Mouse (Mus musculus) gastrocnemius, postnatal 14 days (tissue): ENCODE measurements around the gene Atf1. TPM values are rescaled to one million over a fixed set of nuclear protein-coding genes. Genes with fewer than 3 reads are reported as not detected.
"Not testable (repeated sequence)": the region's sequence is repeated elsewhere in the genome, so short reads cannot be mapped to it uniquely, and the experiment has no call there.

ENCODE experiments used
- DNase-seq: peaks from one replicate; pipeline ENCODE4 v3.0.0; 2021; ENCODE audit warnings: mixed read lengths
- intact Hi-C: fragments of 180-260 bp; cut with DNase I; formaldehyde crosslinking; loops from one replicate; pipeline ENCODE4 v1.15.1; 2025; ENCODE audit warnings: low total_unique reads
- total RNA-seq, 2 experiments: library from RNA; stranded (reverse); gene quantifications; 2 replicates each; pipeline ENCODE4 v1.2.3; 2021

Gene Atf1
- total RNA-seq, 2 experiments from 2014 or later: 31.1 to 40.4 TPM

- intact Hi-C loops: no loop called here
Observed at GRCm38 (mm10) chr15:100251153-100251780, 23.6 kb downstream of the Atf1 start.

DNA sequence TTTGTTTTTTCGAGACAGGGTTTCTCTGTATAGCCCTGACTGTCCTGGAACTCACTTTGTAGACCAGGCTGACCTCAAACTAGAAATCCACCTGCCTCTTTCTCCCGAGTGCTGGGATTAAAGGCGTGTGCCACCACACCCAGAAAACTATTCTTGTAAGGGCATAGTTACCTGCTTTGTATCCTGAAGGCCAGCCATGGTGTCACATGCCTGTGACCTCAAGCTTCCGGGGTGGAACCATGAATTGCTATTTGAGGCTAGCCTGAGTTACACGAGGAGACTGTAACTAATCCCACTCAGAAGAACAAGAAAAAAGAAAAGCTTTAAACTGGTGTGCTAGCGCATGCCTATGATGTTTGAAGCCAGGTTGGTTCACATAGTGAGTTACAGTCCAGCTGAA, 28.8 kb downstream of the Atf1 start:
- no peak for DNase-seq
- intact Hi-C loops: no loop called here

More at GRCm38 (mm10) chr15:100251153-100251780, 23.6 kb downstream of the Atf1 start:
- no peak for DNase-seq

GRCm38 (mm10) chr15:100257305-100257704, 29.7 kb downstream of the Atf1 start:
- no peak for DNase-seq
- intact Hi-C loops: no loop called here

DNA sequence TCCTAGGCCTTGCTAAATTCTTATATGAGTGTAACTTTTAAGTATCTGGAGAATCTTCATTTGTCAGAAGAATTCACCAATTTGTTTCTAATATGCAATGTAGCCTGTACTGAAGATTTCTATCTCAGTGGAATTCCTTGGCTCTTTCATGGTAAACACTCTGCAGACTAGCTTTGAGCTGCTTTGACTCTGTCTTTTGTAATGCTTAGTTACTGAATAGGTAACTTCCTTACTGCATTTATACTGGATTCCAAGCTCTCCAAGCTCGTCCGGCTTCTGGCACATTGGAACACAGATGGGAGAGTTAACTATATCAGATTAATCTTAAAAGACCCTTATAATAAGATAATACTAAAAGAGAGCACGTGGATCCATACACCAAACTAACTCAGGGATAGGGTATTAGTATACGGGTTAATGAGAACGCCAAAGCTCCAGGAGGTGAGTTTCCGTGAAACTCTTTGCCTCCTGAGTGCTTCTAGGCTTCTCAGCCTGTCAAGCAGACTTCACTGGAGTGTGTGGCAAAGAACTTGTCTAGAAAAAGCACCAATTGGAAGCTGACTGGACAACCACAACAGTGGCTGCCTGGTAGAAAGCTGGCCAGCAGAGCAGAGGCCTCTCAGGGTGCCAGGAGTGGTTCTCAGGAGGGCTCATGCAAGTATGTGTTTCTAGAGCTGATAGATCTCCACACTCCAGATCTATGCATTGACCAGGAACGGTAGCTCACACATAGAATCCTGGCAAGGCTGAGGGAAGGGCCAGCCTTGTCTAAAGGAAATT, 31.2 kb downstream of the Atf1 start:
- DNase-seq: no peak
- intact Hi-C loops: no loop called here

DNA sequence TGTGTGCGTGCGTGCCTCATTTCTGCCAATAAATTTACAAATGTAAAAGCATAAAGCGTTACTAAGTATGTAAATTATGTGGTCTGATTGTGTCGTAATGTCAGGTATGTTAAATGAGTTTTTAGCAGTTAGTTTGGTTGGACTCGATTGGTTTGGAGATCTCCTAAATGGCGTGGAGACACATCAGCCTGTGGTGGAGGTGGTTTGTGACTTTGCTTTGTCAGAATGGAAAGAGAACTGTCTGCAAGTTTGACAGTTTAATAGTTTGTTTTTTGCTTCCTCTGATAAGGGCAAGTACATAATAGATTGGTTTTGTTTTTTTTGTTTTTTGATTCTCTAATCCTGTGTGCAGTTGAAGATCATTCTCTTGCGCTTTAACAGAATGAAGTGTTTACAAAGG, 32.7 kb downstream of the Atf1 start:
- intact Hi-C loops: loop anchor here (10.0 kb wide), 1 partner anchor 114 kb away; no protein-coding TSS in a partner anchor
- not testable (repeated sequence) for DNase-seq

DNA sequence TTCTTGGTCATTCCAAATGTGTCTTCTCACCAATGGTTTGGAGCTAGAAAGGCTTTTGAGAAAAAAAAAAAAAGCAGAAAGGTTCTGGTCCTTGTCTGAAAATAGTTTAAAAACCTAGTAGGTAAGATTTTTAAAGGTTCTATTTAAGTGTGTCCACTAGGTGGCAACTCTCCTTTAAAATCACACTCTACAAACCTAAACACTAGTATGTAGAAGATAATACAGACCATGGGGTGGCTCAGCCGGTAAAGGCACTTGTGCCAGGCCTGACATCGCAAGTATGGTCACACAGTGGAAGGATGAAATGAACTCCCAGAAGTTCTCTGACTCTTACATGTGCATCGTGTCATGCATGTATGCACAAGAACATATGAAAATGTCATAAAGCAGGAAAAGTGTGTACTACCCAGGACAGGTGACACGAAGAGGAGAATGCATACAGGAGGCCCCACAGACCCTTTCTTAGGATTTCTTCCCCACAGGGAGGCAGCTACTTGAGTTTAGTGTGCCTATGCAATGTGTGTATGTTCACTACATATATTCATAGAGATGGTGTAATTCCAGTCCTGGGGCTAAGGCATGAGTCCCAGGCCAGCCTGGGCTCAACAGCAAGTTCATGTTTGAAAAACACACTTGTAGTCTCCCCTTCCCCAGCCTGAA, 35.8 kb downstream of the Atf1 start:
- intact Hi-C loops: loop anchor here (10.0 kb wide), 1 partner anchor 111 kb away; no protein-coding TSS in a partner anchor
- no peak for DNase-seq

DNA sequence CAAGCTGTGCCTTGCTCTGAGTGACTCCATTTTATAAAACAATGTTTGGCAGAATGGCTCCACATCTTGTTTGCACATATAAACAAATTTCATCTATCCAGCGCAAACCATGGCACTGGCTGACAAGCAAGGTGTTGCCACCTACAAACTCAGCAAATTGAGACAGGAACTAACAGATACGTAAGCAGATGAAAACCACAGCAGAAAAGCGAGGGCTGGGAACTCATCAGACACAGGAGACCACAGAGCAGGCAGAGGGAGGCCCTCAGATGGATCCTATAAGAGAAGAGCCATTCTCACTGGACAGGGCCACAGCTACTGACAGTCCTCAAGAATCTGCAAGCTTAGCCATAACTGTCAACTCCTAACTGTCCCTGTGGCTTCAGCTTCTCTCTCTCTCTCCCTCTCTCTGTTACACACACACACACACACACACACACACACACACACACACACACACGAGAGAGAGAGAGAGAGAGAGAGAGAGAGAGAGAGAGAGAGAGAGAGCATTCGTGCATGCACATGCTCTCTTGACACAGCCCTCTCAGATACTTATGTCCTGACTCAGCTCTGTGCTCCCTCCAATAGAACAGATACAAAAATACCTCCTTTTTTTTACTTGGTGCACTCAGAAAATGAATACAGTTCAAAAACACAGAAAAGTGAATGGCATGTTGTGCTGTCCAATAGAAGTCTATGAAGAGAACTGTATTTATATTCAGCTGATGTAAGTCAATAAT, 38.1 kb downstream of the Atf1 start:
- intact Hi-C loops: loop anchor here (5.0 to 10.0 kb wide), 2 partner anchors 109 to 192 kb away; no protein-coding TSS in a partner anchor
- DNase-seq: no peak

GRCm38 (mm10) chr15:100268916-100269315, 41.3 kb downstream of the Atf1 start:
- intact Hi-C loops: loop anchor here (5.0 to 10.0 kb wide), 2 partner anchors 106 to 188 kb away; no protein-coding TSS in a partner anchor
- DNase-seq: no peak

DNA sequence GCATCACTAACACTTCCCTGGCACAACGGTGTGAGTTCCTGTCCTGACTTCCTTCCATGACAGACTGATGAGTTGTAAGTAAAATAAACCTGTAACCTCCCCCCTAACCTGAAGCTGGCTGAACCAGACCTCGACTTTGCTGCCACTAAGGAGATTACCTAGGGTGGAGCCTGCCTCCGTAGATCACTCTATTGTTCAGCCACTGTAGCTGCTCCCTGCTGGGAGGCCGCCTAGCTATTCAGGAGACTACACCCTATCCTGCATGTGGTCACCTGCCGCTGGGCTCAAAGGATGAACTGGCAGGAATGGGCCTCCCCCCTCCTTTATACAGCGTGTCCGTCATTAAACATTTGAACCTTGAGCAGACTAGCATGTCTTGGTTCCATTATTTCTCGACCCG, 42.2 kb downstream of the Atf1 start:
- intact Hi-C loops: loop anchor here (5.0 to 10.0 kb wide), 2 partner anchors 105 to 188 kb away; no protein-coding TSS in a partner anchor
- no peak for DNase-seq

DNA sequence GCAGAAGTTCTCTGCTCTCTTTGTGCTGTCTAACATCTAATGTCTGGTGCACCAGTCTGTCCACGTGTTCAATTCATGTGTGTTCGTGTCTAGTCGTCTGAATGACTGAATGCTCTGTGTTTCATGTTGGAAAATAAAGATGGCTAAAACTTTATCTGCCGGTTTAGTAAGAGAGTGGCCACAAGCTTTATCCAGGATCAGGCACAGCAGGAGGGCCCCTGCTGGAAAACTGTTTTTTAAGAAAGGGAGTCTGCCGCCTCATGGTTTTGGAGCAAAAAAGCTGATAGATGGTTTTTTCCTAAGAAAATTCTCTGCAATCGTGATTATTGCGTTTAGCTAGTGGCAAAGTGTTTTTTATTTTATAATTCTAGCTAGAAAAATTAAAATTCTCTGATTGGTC, 43.0 kb downstream of the Atf1 start:
- intact Hi-C loops: not testable (repeated sequence)

GRCm38 (mm10) chr15:100271411-100271810, 43.8 kb downstream of the Atf1 start:
- intact Hi-C loops: no loop called here

More for the DNA sequence above, 43.0 kb downstream of the Atf1 start:
- not testable (repeated sequence) for DNase-seq

DNA sequence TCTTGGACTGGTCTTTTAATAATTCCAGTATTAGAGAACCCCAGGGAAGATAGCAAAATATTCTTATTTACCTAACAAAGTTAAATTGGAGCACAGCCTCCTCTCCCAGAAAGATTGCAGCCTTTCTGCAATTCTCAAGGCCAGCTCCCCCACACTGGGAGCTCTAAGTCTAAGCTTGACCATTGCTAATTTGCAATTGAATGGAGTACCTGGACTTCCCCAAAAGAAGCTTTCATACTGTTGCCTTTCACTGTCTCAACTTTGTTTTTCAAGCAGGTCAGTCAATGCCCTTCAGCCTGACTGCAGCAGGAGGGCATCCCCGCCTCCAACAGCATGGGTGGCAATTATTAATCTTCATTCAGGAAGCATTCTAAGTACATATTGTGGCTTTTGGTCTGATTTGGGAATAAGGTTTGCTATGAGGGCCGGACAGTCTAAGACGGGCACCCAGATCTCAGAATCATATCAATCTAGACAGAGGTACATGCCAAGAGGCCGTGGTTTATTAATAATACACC, 46.2 kb downstream of the Atf1 start:
- intact Hi-C loops, DNase-seq: not testable (repeated sequence)

More at GRCm38 (mm10) chr15:100271411-100271810, 43.8 kb downstream of the Atf1 start:
- DNase-seq: no peak

- no peak for DNase-seq
- intact Hi-C loops: no loop called here
Observed at GRCm38 (mm10) chr15:100274790-100275559, 47.4 kb downstream of the Atf1 start.

GRCm38 (mm10) chr15:100276403-100276802, 48.8 kb downstream of the Atf1 start:
- intact Hi-C loops: no loop called here
- DNase-seq: no peak

GRCm38 (mm10) chr15:100277586-100277985, 50.0 kb downstream of the Atf1 start:
- no peak for DNase-seq
- intact Hi-C loops: no loop called here

GRCm38 (mm10) chr15:100280626-100281025, 53.0 kb downstream of the Atf1 start, which contains the start of gene Tmprss12:
Gene Tmprss12 (plus strand): TSS chr15:100280837.
- DNase-seq: no peak
- intact Hi-C loops: no loop called here

DNA sequence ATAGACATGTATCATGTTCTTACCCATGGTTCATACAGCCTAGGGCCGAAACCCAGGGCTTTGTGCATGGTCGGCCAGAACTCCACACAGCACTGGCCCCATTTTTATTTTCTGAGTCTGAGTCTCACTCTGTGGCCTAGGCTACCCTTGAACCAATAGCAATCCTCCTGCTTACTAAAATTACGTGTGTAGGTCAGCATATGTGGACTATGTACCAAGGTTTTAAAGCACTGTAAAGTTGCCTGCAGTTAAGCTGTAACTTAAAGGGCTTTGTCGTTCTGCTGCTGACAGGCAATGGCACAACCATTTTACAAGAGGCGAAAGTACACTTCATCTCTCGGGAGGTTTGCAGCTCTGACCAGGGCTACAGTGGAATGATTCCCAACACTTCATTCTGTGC, 61.4 kb downstream of the Atf1 start:
- DNase-seq: no peak

DNA sequence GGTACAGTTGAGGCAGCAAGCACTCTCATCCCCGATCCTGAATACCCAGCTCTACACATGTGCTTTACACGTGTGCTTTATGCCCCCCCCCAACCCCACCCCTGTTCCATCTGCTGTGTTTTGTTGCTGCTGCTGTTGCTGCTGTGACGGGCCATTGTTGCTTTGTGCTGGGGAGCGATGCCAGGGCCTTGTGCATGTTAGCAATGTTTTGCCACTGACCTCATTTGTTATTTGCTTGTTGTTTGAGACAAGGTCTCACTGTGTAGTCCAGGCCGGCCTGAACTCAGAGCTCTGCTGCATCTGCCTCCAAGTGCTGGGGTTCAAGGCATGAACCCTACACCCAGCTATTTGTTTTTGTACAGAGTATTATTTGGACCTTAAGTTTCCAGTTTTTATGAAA, 63.2 kb downstream of the Atf1 start:
- DNase-seq: no peak
- intact Hi-C loops: no loop called here

More for the DNA sequence above, 61.4 kb downstream of the Atf1 start:
- intact Hi-C loops: no loop called here
